Mouse (Mus musculus): ENCODE results near the gene Slc2a3. TPM values are rescaled to one million over a fixed set of nuclear protein-coding genes. Genes with fewer than 3 reads are reported as not detected.

The Slc2a3 gene
- polyA plus RNA-seq, 1 experiment from 2014 or later, result 40.1 TPM

GRCm38 (mm10) chr6:122689411-122690055, 111.9 kb downstream of the Slc2a3 start:
- H3K9ac ChIP-seq, result no peak overlapping the region
- no peak overlapping the region for H3K27ac ChIP-seq
- H3K36me3 ChIP-seq (replicated peaks; ENCODE audit: control insufficient read depth, insufficient read depth), result no peaks in the 10 kb centered on the region
- no peak overlapping the region for H3K4me2 ChIP-seq (replicated peaks)
- no peak for ATAC-seq (ENCODE audit: low FRiP score)
- no peak for DNase-seq (ENCODE audit: low spot score)
- no peak overlapping the region for H3K4me3 ChIP-seq (replicated peaks; ENCODE audit: low read length)
- WGBS, result 81% methylated on average over 6 of the region's 6 CpGs
- H3K4me1 ChIP-seq (replicated peaks; ENCODE audit: control insufficient read depth, insufficient read depth, low read length), result no peaks in the 10 kb centered on the region
- H3K9me3 ChIP-seq (ENCODE audit: control insufficient read depth, low read length), result no peaks in the 10 kb centered on the region
- H3K27me3 ChIP-seq (ENCODE audit: control insufficient read depth, insufficient read depth, low read length), result no peaks in the 10 kb centered on the region

- Histone ChIP-seq H3K9me3 (ENCODE audit: control insufficient read depth, low read length) (no peaks in the 10 kb centered on the region), H3K27ac (no peak overlapping the region), H3K36me3 (replicated peaks; ENCODE audit: control insufficient read depth, insufficient read depth) (no peaks in the 10 kb centered on the region), H3K4me1 (replicated peaks; ENCODE audit: control insufficient read depth, insufficient read depth, low read length) (no peaks in the 10 kb centered on the region), H3K9ac (no peak overlapping the region), H3K4me2 (replicated peaks) (no peak overlapping the region), H3K4me3 (replicated peaks; ENCODE audit: low read length) (no peak overlapping the region), H3K27me3 (ENCODE audit: control insufficient read depth, insufficient read depth, low read length) (no peaks in the 10 kb centered on the region)
- no peak for DNase-seq (ENCODE audit: low spot score)
- ATAC-seq (ENCODE audit: low FRiP score), result no peak
- 93% methylated on average over 13 of the region's 13 CpGs for WGBS
These were observed 114.7 kb downstream of the Slc2a3 start for GRCm38 (mm10) chr6:122686709-122687108.

GRCm38 (mm10) chr6:122682646-122683045, 118.8 kb downstream of the Slc2a3 start:
- ATAC-seq (ENCODE audit: low FRiP score) (no peak), DNase-seq (ENCODE audit: low spot score) (no peak)
- H3K9ac ChIP-seq, result no peak overlapping the region

More at GRCm38 (mm10) chr6:122682646-122683045, 118.8 kb downstream of the Slc2a3 start:
- H3K9me3 ChIP-seq (ENCODE audit: control insufficient read depth, low read length), result no peaks in the 10 kb centered on the region
- no peaks in the 10 kb centered on the region for H3K36me3 ChIP-seq (replicated peaks; ENCODE audit: control insufficient read depth, insufficient read depth)
- H3K27ac ChIP-seq, result no peak overlapping the region
- WGBS, result 84% methylated on average over 3 of the region's 3 CpGs
- H3K4me2 ChIP-seq (replicated peaks), result no peak overlapping the region
- no peaks in the 10 kb centered on the region for H3K27me3 ChIP-seq (ENCODE audit: control insufficient read depth, insufficient read depth, low read length)
- no peak overlapping the region for H3K4me3 ChIP-seq (replicated peaks; ENCODE audit: low read length)
- H3K4me1 ChIP-seq (replicated peaks; ENCODE audit: control insufficient read depth, insufficient read depth, low read length), result no peaks in the 10 kb centered on the region

Small RNA genes within 50 kb of the gene (microRNA-seq; reads per million reads assigned to microRNA genes)
- 0.48 reads per million for gene Mir7231

Other genes with a start within 250 kb of the Slc2a3 start
- gene Aicda, start 247.8 kb downstream of the Slc2a3 start, polyA plus RNA-seq (2014; fragmentation: Nextera tagmentation; extraction: Ambion mirVana), result 0.52 and 1.0 TPM in 2 replicates
- 1.5 and 1.9 TPM in 2 replicates for gene Apobec1, start 199.2 kb downstream of the Slc2a3 start, polyA plus RNA-seq (2014; fragmentation: Nextera tagmentation; extraction: Ambion mirVana)
- gene Gdf3, start 191.6 kb downstream of the Slc2a3 start, polyA plus RNA-seq (2014; fragmentation: Nextera tagmentation; extraction: Ambion mirVana), result not detected in 2 replicates
- not detected in 2 replicates for gene Dppa3, start 175.2 kb downstream of the Slc2a3 start, polyA plus RNA-seq (2014; fragmentation: Nextera tagmentation; extraction: Ambion mirVana)
- gene Nanog, start 94.2 kb downstream of the Slc2a3 start, polyA plus RNA-seq (2014; fragmentation: Nextera tagmentation; extraction: Ambion mirVana), result 0.09 TPM in 1 of 2 replicates, not detected in the other
- 9.5 and 11.0 TPM in 2 replicates for gene Foxj2, start 18.3 kb upstream of the Slc2a3 start, polyA plus RNA-seq (2014; fragmentation: Nextera tagmentation; extraction: Ambion mirVana)
- 1.6 and 1.9 TPM in 2 replicates for gene C3ar1, start 54.5 kb upstream of the Slc2a3 start, polyA plus RNA-seq (2014; fragmentation: Nextera tagmentation; extraction: Ambion mirVana)
- 153 and 172 TPM in 2 replicates for gene Necap1, start 72.8 kb upstream of the Slc2a3 start, polyA plus RNA-seq (2014; fragmentation: Nextera tagmentation; extraction: Ambion mirVana)
- 1.5 and 2.4 TPM in 2 replicates for gene Clec4a1, start 120.2 kb upstream of the Slc2a3 start, polyA plus RNA-seq (2014; fragmentation: Nextera tagmentation; extraction: Ambion mirVana)
- 0.83 and 0.99 TPM in 2 replicates for gene Clec4a3, start 150.9 kb upstream of the Slc2a3 start, polyA plus RNA-seq (2014; fragmentation: Nextera tagmentation; extraction: Ambion mirVana)
- not detected in 2 replicates for gene Clec4a4, start 188.7 kb upstream of the Slc2a3 start, polyA plus RNA-seq (2014; fragmentation: Nextera tagmentation; extraction: Ambion mirVana)
- not detected in 2 replicates for gene Clec4b1, start 248.3 kb upstream of the Slc2a3 start, polyA plus RNA-seq (2014; fragmentation: Nextera tagmentation; extraction: Ambion mirVana)

Measured in hindbrain, embryonic 14.5 days (tissue).